Mouse (Mus musculus) MEL (cell line): ENCODE measurements around the gene Bglap. TPM values are rescaled to one million over a fixed set of nuclear protein-coding genes. Genes with fewer than 3 reads are reported as not detected.

Experiments used
- DNase-seq: peaks from one replicate; pipeline ENCODE4 v3.0.0; 2011; ENCODE audit warnings: low read depth, low spot score
- H3K27ac ChIP-seq: 2 replicates; pipeline ENCODE4 v1.5.1; 2012; ENCODE audit warnings: low read depth, mild to moderate bottlenecking, control low read depth, low read length, moderate library complexity; ENCODE audit not compliant: control insufficient read depth
- H3K27me3 ChIP-seq, 2 experiments: fragments of 150-350 bp in 1 of 2; sonication (generic) in 1 of 2; 2 replicates each; pipeline ENCODE4 v1.6.1; 2012; ENCODE audit warnings: low read length in 2 of 2, mild to moderate bottlenecking in 2 of 2, improper control_type of control experiment in 1 of 2, moderate library complexity in 1 of 2; ENCODE audit not compliant: insufficient read depth in 2 of 2, control insufficient read depth in 1 of 2
- H3K36me3 ChIP-seq, 2 experiments: 2 replicates each; pipeline ENCODE4 v1.6.1; 2012 to 2014; ENCODE audit warnings: low read length in 2 of 2, improper control_type of control experiment in 1 of 2, inconsistent platforms in 1 of 2, mild to moderate bottlenecking in 1 of 2; ENCODE audit not compliant: insufficient read depth in 2 of 2, control insufficient read depth in 1 of 2
- H3K4me1 ChIP-seq, 2 experiments: fragments of 150-350 bp in 1 of 2; sonication (generic) in 1 of 2; 2 replicates each; pipeline ENCODE4 v1.6.1; 2012; ENCODE audit warnings: low read length in 2 of 2, improper control_type of control experiment in 1 of 2, mild to moderate bottlenecking in 1 of 2; ENCODE audit not compliant: insufficient read depth in 2 of 2, control insufficient read depth in 1 of 2
- H3K4me3 ChIP-seq, 2 experiments: fragments of 150-350 bp in 1 of 2; sonication (generic) in 1 of 2; 2 replicates each; pipeline ENCODE4 v1.5.1; 2012; ENCODE audit warnings: low read depth in 2 of 2, low read length in 2 of 2, mild to moderate bottlenecking in 2 of 2, moderate library complexity in 2 of 2, control low read depth in 1 of 2, improper control_type of control experiment in 1 of 2; ENCODE audit not compliant: control insufficient read depth in 1 of 2, insufficient read depth in 1 of 2
- H3K79me2 ChIP-seq: 2 replicates; pipeline ENCODE4 v1.6.1; 2012; ENCODE audit warnings: mild to moderate bottlenecking, low read length, moderate library complexity; ENCODE audit not compliant: control insufficient read depth, poor library complexity, insufficient read depth
- H3K9ac ChIP-seq: 2 replicates; pipeline ENCODE4 v1.6.1; 2012; ENCODE audit warnings: low read depth, mild to moderate bottlenecking, control low read depth, low read length, moderate library complexity; ENCODE audit not compliant: control insufficient read depth, poor library complexity, severe bottlenecking
- H3K9me3 ChIP-seq: fragments of 150-350 bp; sonication (generic); replicated peaks from 2 replicates; pipeline ENCODE4 v1.6.1; 2012; ENCODE audit warnings: mild to moderate bottlenecking, low read length, improper control_type of control experiment, moderate library complexity; ENCODE audit not compliant: insufficient read depth
- CTCF ChIP-seq, 3 experiments: IDR thresholded peaks in 2 of 3; conservative IDR thresholded peaks in 1 of 3; 2 replicates each; pipeline ENCODE4 v1.5.1; 2011 to 2012; ENCODE audit warnings: low read length in 3 of 3, low read depth in 2 of 3, mild to moderate bottlenecking in 2 of 3, improper control_type of control experiment in 1 of 3, inconsistent platforms in 1 of 3, mixed read lengths in 1 of 3, moderate library complexity in 1 of 3; ENCODE audit not compliant: control insufficient read depth in 1 of 3, insufficient read depth in 1 of 3, poor library complexity in 1 of 3, severe bottlenecking in 1 of 3
- EP300 ChIP-seq, 2 experiments: IDR thresholded peaks; 2 replicates each; pipeline ENCODE4 v1.6.1; 2011; ENCODE audit warnings: improper control_type of control experiment in 2 of 2, low read length in 2 of 2, low read depth in 1 of 2, mild to moderate bottlenecking in 1 of 2
- ETS1 ChIP-seq: IDR thresholded peaks from 2 replicates; pipeline ENCODE4 v1.6.1; 2012; ENCODE audit warnings: low read depth, mild to moderate bottlenecking, inconsistent platforms, low read length, improper control_type of control experiment, moderate library complexity
- GABPA ChIP-seq: IDR thresholded peaks from 2 replicates; pipeline ENCODE4 v1.6.1; 2012; ENCODE audit warnings: low read depth, mild to moderate bottlenecking, inconsistent platforms, low read length, improper control_type of control experiment, moderate library complexity
- GATA1 ChIP-seq: IDR thresholded peaks from 2 replicates; pipeline ENCODE4 v1.6.1; 2011; ENCODE audit warnings: low read depth, low read length, improper control_type of control experiment
- JUND ChIP-seq: IDR thresholded peaks from 2 replicates; pipeline ENCODE4 v1.6.1; 2011; ENCODE audit warnings: low read depth, mild to moderate bottlenecking, improper control_type of control experiment, low read length
- KAT2A ChIP-seq: conservative IDR thresholded peaks from 2 replicates; pipeline ENCODE4 v1.6.1; 2012; ENCODE audit warnings: low read depth, low read length, improper control_type of control experiment, inconsistent platforms
- MAX ChIP-seq: IDR thresholded peaks from 2 replicates; pipeline ENCODE4 v1.6.1; 2011; ENCODE audit warnings: low read length, improper control_type of control experiment
- MEF2A ChIP-seq: IDR thresholded peaks from 2 replicates; pipeline ENCODE4 v1.6.1; 2014; ENCODE audit warnings: low read depth, mild to moderate bottlenecking, inconsistent platforms, low read length, improper control_type of control experiment; ENCODE audit not compliant: poor library complexity, insufficient replicate concordance, severe bottlenecking; ENCODE audit errors: extremely low read depth
- MXI1 ChIP-seq: IDR thresholded peaks from 2 replicates; pipeline ENCODE4 v1.6.1; 2011; ENCODE audit warnings: mild to moderate bottlenecking, low read depth, low read length, improper control_type of control experiment
- MYB ChIP-seq: IDR thresholded peaks from 2 replicates; pipeline ENCODE4 v1.6.1; 2011; ENCODE audit warnings: mild to moderate bottlenecking, low read depth, low read length, improper control_type of control experiment
- NRF1 ChIP-seq: IDR thresholded peaks from 2 replicates; pipeline ENCODE4 v1.6.1; 2014; ENCODE audit warnings: low read depth, mild to moderate bottlenecking, inconsistent platforms, low read length, improper control_type of control experiment, moderate library complexity; ENCODE audit not compliant: poor library complexity, insufficient read depth, severe bottlenecking
- POLR2A ChIP-seq, 2 experiments: IDR thresholded peaks; 2 replicates each; pipeline ENCODE4 v1.6.1; 2011 to 2012; ENCODE audit warnings: low read length in 2 of 2, mild to moderate bottlenecking in 2 of 2, control low read depth in 1 of 2, improper control_type of control experiment in 1 of 2, low read depth in 1 of 2, moderate library complexity in 1 of 2; ENCODE audit not compliant: control insufficient read depth in 1 of 2, insufficient read depth in 1 of 2, poor library complexity in 1 of 2
- POLR2AphosphoS2 ChIP-seq: IDR thresholded peaks from 2 replicates; pipeline ENCODE4 v1.6.1; 2011; ENCODE audit warnings: low read length, improper control_type of control experiment
- POLR2AphosphoS5 ChIP-seq: IDR thresholded peaks from 2 replicates; pipeline ENCODE4 v1.6.1; 2012; ENCODE audit warnings: low read depth, borderline replicate concordance, mild to moderate bottlenecking, inconsistent platforms, low read length, moderate library complexity, mixed read lengths
- RAD21 ChIP-seq: IDR thresholded peaks from 2 replicates; pipeline ENCODE4 v1.6.1; 2011; ENCODE audit warnings: mild to moderate bottlenecking, low read depth, low read length, improper control_type of control experiment
- SIN3A ChIP-seq: IDR thresholded peaks from 2 replicates; pipeline ENCODE4 v1.6.1; 2012; ENCODE audit warnings: low read length, improper control_type of control experiment, inconsistent platforms
- SMC3 ChIP-seq: IDR thresholded peaks from 2 replicates; pipeline ENCODE4 v1.6.1; 2011; ENCODE audit warnings: low read depth, low read length, improper control_type of control experiment
- TBP ChIP-seq: IDR thresholded peaks from 2 replicates; pipeline ENCODE4 v1.8.0; 2011; ENCODE audit warnings: low read depth, low read length, improper control_type of control experiment
- USF1 ChIP-seq: IDR thresholded peaks from 2 replicates; pipeline ENCODE4 v1.6.1; 2014; ENCODE audit warnings: low read depth, mild to moderate bottlenecking, inconsistent platforms, low read length, improper control_type of control experiment, moderate library complexity
- ZC3H11A ChIP-seq: IDR thresholded peaks from 2 replicates; pipeline ENCODE4 v1.6.1; 2012; ENCODE audit warnings: low read depth, mild to moderate bottlenecking, inconsistent platforms, low read length, improper control_type of control experiment
- ZMIZ1 ChIP-seq: IDR thresholded peaks from 2 replicates; pipeline ENCODE4 v1.6.1; 2012; ENCODE audit warnings: low read depth, mild to moderate bottlenecking, inconsistent platforms, low read length, improper control_type of control experiment, moderate library complexity
- ZNF384 ChIP-seq: IDR thresholded peaks from 2 replicates; pipeline ENCODE4 v1.6.1; 2012; ENCODE audit warnings: low read depth, mild to moderate bottlenecking, inconsistent platforms, low read length, improper control_type of control experiment
- polyA plus RNA-seq, 2 experiments: library from polyadenylated mRNA; stranded (reverse) in 1 of 2; unstranded in 1 of 2; fragments of >175 nt in 1 of 2; fragments of >200 nt in 1 of 2; gene quantifications; 2 replicates each; pipeline versions ENCODE4 v1.2.1 to v1.2.4; 2012; ENCODE audit warnings: low replicate concordance in 2 of 2, low read depth in 1 of 2; ENCODE audit not compliant: insufficient read length in 2 of 2, insufficient read depth in 1 of 2, missing spikeins in 1 of 2
- total RNA-seq: library from RNA; depleted of rRNA; stranded (reverse); fragments of 300-350 nt; gene quantifications from 2 replicates; pipeline ENCODE4 v1.2.3, GENCODE M21; 2012

Bglap gene
- total and polyA plus RNA-seq, 3 experiments: 0.17 TPM; not detected in 2

GRCm38 (mm10) chr3:88363700-88364099 lies 20.6 kb downstream of the Bglap start:
- H3K4me3 ChIP-seq: no peak overlapping the region
- H3K4me1 ChIP-seq: no peaks in the 10 kb centered on the region
- H3K27me3 ChIP-seq: no peaks in the 10 kb centered on the region
- no peaks in the 10 kb centered on the region; a peak in 1 of 4 replicates for H3K36me3 ChIP-seq
- H3K9me3 ChIP-seq: no peaks in the 10 kb centered on the region
- H3K27ac ChIP-seq: no peak overlapping the region
- no peak for DNase-seq
- H3K79me2 ChIP-seq: no peaks in the 10 kb centered on the region
- no peak overlapping the region for H3K9ac ChIP-seq
- TF ChIP-seq CTCF (IDR thresholded peaks at IDR 0.05 in 2 of 3, conservative IDR thresholded peaks at IDR 0.05 in 1 of 3; ENCODE audit: control insufficient read depth in 1 of 3, insufficient read depth in 1 of 3, low read depth in 2 of 3, low read length in 3 of 3, poor library complexity in 1 of 3, severe bottlenecking in 1 of 3) (no peak), ZMIZ1 (no peak)

- DNase-seq: no peak
- Histone ChIP-seq H3K4me3 (no peak overlapping the region), H3K4me1 (no peaks in the 10 kb centered on the region), H3K9me3 (no peaks in the 10 kb centered on the region), H3K9ac (no peak overlapping the region), H3K27ac (no peak overlapping the region), H3K27me3 (no peaks in the 10 kb centered on the region), H3K36me3 (peaks cover 0 to 6% of the 10 kb centered on the region in 2 experiments; a peak in 2 of 4 replicates), H3K79me2 (no peaks in the 10 kb centered on the region)
- TF ChIP-seq USF1 (no peak), SMC3 (no peak), MEF2A (no peak), GATA1 (no peak), NRF1 (no peak), MAX (no peak), KAT2A (no peak), POLR2AphosphoS2 (no peak)
Measured at GRCm38 (mm10) chr3:88361612-88362313, 22.5 kb downstream of the Bglap start.

GRCm38 (mm10) chr3:88361096-88361495 lies 23.2 kb downstream of the Bglap start:
- Histone ChIP-seq H3K27ac (no peak overlapping the region), H3K27me3 (no peaks in the 10 kb centered on the region), H3K36me3 (peaks cover 0 to 8% of the 10 kb centered on the region in 2 experiments; a peak in 2 of 4 replicates), H3K9ac (no peak overlapping the region), H3K9me3 (no peaks in the 10 kb centered on the region), H3K4me1 (no peaks in the 10 kb centered on the region)
- DNase-seq: no peak
- TF ChIP-seq ETS1 (no peak), MYB (no peak), NRF1 (no peak), RAD21 (no peak), SIN3A (no peak), MEF2A (no peak), TBP (no peak), MXI1 (no peak), GABPA (no peak), SMC3 (no peak), MAX (no peak), POLR2AphosphoS5 (no peak), JUND (no peak), GATA1 (no peak), EP300 (IDR thresholded peaks at IDR 0.05; ENCODE audit: low read depth in 1 of 2, low read length in 2 of 2) (no peak), POLR2A (IDR thresholded peaks at IDR 0.05; ENCODE audit: control insufficient read depth in 1 of 2, insufficient read depth in 1 of 2, low read depth in 1 of 2, low read length in 2 of 2, poor library complexity in 1 of 2) (no peak), ZC3H11A (no peak), ZNF384 (no peak)
- TF ChIP-seq, all 39 proteins: peak for 0
- Histone ChIP-seq H3K79me2 (no peaks in the 10 kb centered on the region), H3K4me3 (no peak overlapping the region)
